Mouse (Mus musculus) hematopoietic stem cell, adult 5-6 weeks (primary cell): ENCODE measurements at regions not wholly inside any gene's neighbourhood (a gene's known extent, or its start where the extent isn't known, plus 50 kb on each side); places are given as distances from the start of the nearest gene placed in this dataset.
"Not testable (repeated sequence)": the region's sequence is repeated elsewhere in the genome, so short reads cannot be mapped to it uniquely, and the experiment has no call there.

ENCODE experiments used
- ATAC-seq, 2 experiments: fragments of 125-278 bp in 1 of 2; replicated peaks in 1 of 2; 2 replicates each; pipeline ENCODE4 v1.8.0; 2016 to 2017; ENCODE audit warnings: inconsistent platforms in 2 of 2, mild to moderate bottlenecking in 2 of 2, moderate number of reproducible peaks in 2 of 2, low read depth in 1 of 2, moderate TSS enrichment in 1 of 2; ENCODE audit not compliant: low FRiP score in 2 of 2, poor library complexity in 2 of 2, severe bottlenecking in 2 of 2, insufficient read depth in 1 of 2, low TSS enrichment in 1 of 2

DNA sequence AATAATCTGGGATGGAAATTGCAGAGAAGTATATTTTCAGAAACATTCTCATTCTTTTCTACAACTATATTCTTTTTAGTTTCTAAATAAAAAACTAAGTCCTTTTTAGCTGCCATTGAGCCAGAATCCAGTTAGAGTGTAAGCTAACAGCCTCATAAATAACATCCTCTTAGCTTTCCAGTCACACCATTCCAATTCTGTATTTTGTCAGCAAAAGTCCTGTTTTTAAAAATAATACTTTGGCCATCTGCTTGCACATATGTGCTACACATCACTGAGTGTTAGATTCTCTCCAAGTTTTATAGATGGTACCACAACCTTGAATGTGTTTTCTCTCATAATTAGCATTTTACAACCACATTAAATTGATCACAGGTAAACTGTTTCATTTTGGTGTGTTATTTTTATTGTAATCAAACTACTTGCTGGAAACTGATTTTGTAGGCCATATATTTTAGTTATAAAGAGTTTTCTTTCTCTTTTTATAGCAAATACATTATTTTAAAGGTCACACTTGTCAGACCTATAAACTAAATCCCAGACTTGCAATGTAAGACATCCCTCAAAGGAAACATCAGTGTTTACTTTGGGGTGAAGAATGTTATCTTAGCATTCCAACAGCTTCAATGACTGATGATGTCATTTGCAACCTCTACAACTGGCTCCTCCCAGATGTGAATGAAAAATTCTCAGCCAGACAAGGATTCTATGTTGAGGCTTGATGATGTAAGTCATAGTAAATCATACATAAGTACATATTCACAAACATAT is 1878.9 kb upstream of the Flrt2 start:
- ATAC-seq = no peak

DNA sequence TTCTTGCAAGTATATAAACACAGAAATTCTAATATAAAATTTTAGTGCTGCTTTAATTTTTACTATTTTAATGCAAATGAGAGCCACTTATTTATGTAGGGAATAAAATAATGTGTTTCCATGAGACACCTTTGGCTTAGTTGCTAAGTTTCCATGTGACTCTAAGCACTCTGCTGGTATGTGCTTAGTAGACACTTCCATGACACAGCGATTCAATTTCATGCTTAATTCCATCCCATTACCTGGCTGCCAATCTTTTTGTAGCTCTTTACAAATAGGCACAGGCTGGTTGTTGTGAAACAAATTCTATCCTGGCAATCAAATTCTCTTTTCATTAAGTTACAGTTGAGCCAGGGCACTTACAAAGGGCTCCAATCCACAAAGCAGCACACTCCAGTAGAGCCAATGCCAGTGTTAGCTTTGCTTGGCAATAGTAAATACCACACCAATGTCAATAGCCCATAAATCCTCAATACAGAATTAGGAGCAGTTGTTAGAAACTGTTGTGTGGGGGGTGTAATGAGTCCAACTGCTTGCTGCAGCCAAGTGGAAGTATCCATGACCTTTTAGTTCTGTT is 1841.0 kb upstream of the Flrt2 start:
- ATAC-seq = no peak

DNA sequence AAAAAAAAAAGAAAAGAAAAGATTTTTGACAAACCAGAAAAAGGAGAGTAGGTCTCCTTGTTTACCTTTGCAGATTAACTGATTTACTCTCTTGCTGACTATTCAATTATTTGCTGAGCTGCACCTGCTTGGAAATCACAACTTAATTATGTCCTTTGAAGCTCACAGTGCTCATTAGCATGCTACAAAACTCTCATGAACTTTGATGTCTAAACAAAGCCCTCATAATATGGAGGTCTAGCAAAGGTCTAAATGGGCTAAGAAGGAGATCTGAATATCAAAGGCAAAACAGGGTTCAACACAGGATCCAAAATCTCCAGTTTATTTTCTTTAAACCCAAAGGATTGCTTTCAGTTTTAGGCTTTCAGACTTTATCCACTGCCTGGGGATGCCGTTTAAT is 1840.4 kb upstream of the Flrt2 start:
- no peak for ATAC-seq

- no peak for ATAC-seq
Observed at GRCm38 (mm10) chr12:93885946-93886345, 1806.1 kb upstream of the Flrt2 start.

- no peak for ATAC-seq
Observed at GRCm38 (mm10) chr12:93890109-93890508, 1801.9 kb upstream of the Flrt2 start.

GRCm38 (mm10) chr12:93928541-93929238 is 1763.3 kb upstream of the Flrt2 start:
- ATAC-seq = peak; percentile 56 to 62; a peak in 3 of 4 replicates

- peak; percentile 60 to 65 for ATAC-seq
Observed at GRCm38 (mm10) chr12:93929239-93929563, 1762.8 kb upstream of the Flrt2 start.

DNA sequence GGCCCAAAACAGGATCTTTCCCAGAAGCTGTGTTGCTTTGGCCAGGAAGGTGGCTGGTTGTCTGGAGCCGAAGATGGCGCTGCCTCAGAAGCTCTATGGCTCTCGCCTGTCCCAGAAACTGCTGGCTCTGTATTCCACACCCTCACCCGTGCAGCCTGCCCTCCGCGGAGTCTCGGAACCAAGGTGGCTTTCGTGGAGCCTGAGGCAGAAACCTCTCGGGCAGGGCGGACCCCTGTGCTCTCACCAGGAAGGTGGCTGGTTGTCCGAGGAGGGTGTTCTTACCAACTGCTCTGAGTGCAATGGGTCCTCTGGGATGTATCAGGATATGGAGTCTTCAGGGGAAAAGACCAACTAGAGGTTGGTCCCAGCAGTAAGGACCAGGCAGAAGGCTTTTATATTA is 1761.8 kb upstream of the Flrt2 start:
- not testable (repeated sequence) for ATAC-seq

DNA sequence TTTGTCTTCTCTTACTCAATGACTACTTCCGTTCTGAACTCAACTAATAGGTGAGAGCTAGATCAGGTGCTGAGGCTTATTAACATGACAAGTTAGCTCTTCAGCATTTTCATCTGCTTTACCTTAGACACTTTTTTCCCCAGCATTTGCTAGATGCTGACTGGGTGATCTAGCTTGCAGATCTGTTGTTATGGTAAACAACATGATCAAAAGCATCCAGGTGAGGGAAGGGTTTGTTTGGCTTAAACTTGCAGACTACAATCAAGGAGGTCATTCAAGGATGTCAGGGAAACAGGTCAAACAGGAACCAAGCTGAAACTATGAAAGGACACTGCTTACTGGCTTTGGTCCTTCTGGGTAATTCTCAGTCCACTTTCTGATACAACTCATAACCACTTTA is 1731.2 kb upstream of the Flrt2 start:
- no peak for ATAC-seq

DNA sequence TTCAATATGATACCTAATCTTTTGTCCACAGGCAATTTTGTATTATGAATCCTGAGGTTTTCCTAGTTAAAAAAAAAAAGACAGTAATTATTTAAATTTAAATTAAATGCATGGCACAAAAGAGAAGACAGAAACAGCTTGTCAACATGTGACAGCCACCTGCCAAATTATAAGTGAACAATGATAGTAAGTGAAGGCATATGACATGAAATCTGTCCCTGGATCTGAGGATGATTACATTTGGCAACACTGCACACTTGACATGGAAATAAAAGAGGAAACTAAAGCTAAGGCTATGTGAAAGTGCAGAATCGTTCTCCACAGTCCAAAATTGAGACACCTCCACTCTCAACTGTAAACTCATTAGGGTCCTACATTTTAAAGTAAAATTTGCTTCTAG is 1710.7 kb upstream of the Flrt2 start:
- ATAC-seq = no peak

GRCm38 (mm10) chr12:93991531-93991930 is 1700.5 kb upstream of the Flrt2 start:
- ATAC-seq = no peak

DNA sequence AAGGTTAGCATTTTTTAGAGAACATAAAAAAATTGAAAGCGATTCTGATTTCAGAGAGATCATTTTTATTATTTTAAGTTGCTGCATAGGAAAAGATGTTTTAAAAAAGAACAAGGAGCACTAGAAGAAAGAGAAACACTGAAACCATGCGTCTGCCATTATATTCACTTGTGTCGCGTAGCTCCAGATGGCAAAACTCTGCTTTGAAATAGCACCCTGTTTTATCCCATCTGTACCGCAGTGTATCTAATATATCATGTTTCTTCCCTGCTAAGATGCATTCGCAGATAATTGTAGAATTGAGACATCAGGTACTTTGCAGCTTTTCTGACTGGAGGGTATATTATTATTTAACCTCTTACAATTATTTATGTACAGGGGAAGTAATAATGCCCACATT is 1698.2 kb upstream of the Flrt2 start:
- ATAC-seq = no peak

DNA sequence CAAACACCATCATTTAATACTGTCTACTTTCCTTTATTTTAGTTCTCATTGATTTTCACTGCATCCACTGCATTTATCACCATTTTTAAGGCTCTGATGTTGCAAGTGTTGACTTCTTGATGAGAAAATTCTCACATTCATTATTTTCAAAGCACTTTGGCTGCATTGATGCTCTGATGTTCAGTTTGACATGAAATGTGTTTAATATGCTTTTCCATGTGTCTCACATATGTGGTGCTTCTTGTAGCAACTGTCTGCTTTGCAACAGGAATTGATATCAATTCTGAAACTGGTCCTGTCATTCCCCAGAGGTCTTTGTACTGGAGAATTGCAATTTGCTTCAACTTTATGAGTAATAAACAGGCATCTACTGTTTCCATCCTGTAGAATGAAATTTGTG is 1676.1 kb upstream of the Flrt2 start:
- no peak for ATAC-seq

GRCm38 (mm10) chr12:94031364-94031763 is 1660.7 kb upstream of the Flrt2 start:
- ATAC-seq = no peak

DNA sequence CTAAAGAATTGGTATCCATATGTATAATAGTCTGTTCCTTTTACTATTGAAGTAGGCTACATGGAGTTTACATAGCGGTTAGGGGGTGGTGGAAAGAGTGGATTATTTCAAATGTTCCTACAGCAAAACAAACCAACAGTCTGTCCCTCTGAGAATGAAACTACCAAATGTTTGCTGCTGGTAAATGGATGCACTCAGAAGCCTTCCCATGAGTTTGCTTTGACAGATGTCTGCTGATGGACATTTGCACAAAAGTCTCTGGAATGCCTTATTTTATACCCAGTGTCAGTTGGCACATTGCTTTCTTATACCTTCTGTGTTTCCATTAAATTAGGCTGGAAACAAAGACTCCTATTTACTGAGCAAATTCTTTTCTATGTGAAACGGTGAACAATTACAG is 1644.1 kb upstream of the Flrt2 start:
- no peak for ATAC-seq

- ATAC-seq = no peak
Observed at GRCm38 (mm10) chr12:94057767-94058166, 1634.3 kb upstream of the Flrt2 start.

- no peak for ATAC-seq
Observed at GRCm38 (mm10) chr12:94059641-94060040, 1632.4 kb upstream of the Flrt2 start.

GRCm38 (mm10) chr12:94060336-94060735 is 1631.7 kb upstream of the Flrt2 start:
- no peak for ATAC-seq
